Mouse (Mus musculus) ovary, adult 2 months (tissue): Measurements from ENCODE around the gene Cap1. TPM values are rescaled to one million over a fixed set of nuclear protein-coding genes. Genes with fewer than 3 reads are reported as not detected.

Source experiments
- polyA plus RNA-seq: library from polyadenylated mRNA; depleted of rRNA; stranded (reverse); fragments of >200 nt; gene quantifications from 2 replicates; pipeline ENCODE4 v1.2.3, GENCODE M21; 2012; rRNA removed

Cap1 gene
- 62.8 and 69.9 TPM in 2 replicates for polyA plus RNA-seq

DNA sequence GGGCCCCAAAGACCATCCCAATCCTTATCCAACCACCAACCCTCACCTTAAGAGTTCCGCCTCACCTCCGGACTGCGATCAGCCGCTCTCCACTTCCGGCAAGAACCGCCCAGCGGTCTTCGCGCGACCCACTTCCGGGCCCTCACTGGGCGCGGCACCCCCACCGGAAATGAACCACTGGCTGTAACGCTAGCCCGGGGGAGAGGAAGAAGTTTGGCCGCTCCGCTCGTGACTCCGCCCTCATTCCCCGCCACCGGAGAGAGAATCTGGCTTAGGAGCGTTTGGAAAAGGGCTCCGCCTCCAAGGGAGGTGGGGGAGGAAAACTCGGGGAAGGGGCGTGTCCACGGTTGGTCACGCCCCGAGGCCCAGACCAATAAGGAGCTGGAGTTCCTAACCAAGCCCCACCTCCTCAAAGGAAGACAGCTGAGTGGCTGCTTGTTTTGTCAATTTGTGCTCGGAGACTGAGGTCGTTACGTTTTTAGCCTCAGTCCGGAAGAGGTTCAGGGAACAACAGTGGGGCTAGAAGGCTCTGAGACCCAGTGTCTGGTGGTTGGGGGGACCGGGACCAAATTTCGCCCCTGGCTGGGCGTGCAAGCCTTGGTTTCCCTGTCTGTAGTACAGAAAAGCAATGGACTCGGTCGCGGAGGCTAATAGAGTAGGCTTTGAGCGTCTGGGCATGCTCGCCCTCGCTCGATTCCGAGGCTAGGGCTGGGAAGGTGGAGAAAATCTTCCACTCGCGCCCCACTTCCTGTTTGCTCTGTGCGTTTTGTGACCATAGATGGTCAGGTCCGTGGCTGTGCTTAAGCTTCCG lies at the start of gene Cap1:
Cap1 (minus strand) TSS at position 289 of the 811 bp plus-strand sequence.

DNA sequence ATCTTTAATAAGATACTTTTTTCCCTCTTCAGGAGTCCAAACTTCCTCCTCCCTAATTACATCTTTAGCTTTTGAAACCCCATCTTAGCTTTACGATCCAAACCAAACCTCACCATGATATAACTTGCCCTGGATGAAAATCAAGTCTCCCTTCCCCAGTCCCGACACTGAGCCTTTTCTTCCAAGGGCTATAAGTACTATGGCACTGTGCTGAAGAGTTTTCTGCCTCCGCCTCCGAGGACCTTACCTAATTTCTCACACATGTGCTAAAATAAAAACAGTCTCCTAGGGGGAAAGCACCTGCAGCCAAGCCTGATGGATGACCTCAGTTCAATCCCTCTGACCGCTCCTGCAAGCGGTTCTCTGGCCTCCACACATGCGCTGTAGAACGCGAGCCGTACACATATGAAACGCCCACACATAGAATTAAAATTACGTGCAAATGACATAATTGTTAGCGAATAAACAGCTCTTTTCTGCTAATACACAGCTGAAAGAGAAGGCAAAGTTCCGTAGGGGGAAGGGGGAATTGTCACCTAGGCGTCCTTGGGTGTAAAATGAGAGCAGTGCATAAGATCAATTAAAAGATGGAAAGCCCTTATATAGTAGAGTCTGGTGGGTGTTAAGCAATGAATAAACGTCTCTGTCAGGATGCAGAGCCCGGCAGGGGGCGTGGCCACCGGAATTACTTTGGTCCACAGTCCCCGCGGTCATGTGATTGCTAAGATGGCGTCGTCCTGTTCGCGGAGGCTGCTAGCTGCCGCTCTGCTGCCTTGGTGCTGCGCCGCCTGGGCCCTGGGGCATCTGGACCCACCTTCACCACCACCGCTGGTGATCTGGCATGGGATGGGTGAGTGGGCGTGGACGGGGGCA lies 50.1 kb downstream of the Cap1 start, which contains the start of gene Ppt1:
Ppt1 (plus strand) TSS at position 713 of the 873 bp plus-strand sequence.

Other genes starting within 250 kb of the Cap1 start
- not detected in 2 replicates for gene 9530002B09Rik, start 196.8 kb downstream of the Cap1 start, polyA plus RNA-seq
- 27.8 and 33.5 TPM in 2 replicates for gene Ppt1, start 49.8 kb downstream of the Cap1 start, polyA plus RNA-seq
- 21.5 and 27.0 TPM in 2 replicates for gene Mfsd2a, start 75.1 kb upstream of the Cap1 start, polyA plus RNA-seq
- 45.6 and 47.5 TPM in 2 replicates for gene Mycl, start 109.6 kb upstream of the Cap1 start, polyA plus RNA-seq
- 9.7 and 12.8 TPM in 2 replicates for gene Trit1, start 130.5 kb upstream of the Cap1 start, polyA plus RNA-seq
- gene Bmp8b, start 219.1 kb upstream of the Cap1 start, polyA plus RNA-seq: 0.26 and 0.35 TPM in 2 replicates
- not detected in 2 replicates for gene Oxct2b, start 230.2 kb upstream of the Cap1 start, polyA plus RNA-seq